Mouse (Mus musculus) G1E (cell line): Measurements from ENCODE around the gene 9430015G10Rik. TPM values are rescaled to one million over a fixed set of nuclear protein-coding genes. Genes with fewer than 3 reads are reported as not detected.
"Not testable (repeated sequence)": the region's sequence is repeated elsewhere in the genome, so short reads cannot be mapped to it uniquely, and the experiment has no call there.

Experiments used
- ATAC-seq: 2 replicates; pipeline ENCODE4 v1.8.0; 2016; ENCODE audit warnings: mild to moderate bottlenecking; ENCODE audit not compliant: insufficient number of reproducible peaks, poor library complexity, low FRiP score, severe bottlenecking; ENCODE audit errors: extremely low read depth
- DNase-seq: peaks from one replicate; pipeline ENCODE4 v3.0.0; 2012; ENCODE audit warnings: low spot score
- H3K27me3 ChIP-seq: 2 replicates; pipeline ENCODE4 v1.6.1; 2012; ENCODE audit warnings: mild to moderate bottlenecking, low read length, inconsistent platforms; ENCODE audit not compliant: insufficient read depth
- H3K36me3 ChIP-seq: replicated peaks from 2 replicates; pipeline ENCODE3; 2012; ENCODE audit warnings: mild to moderate bottlenecking, inconsistent platforms
- H3K4me1 ChIP-seq: 2 replicates; pipeline ENCODE4 v1.6.1; 2012; ENCODE audit warnings: low read depth, low read length, inconsistent platforms, mixed read lengths; ENCODE audit not compliant: insufficient read depth
- H3K4me3 ChIP-seq: 2 replicates; pipeline ENCODE4 v1.5.1; 2012; ENCODE audit warnings: low read depth, mild to moderate bottlenecking, inconsistent platforms, low read length, moderate library complexity, mixed read lengths
- H3K9me3 ChIP-seq: replicated peaks from 2 replicates; pipeline ENCODE4 v1.6.1; 2012; ENCODE audit warnings: inconsistent platforms
- CTCF ChIP-seq: IDR thresholded peaks from 2 replicates; pipeline ENCODE4 v1.5.1; 2012; ENCODE audit warnings: low read depth, low read length, inconsistent platforms, mixed read lengths
- GATA1 ChIP-seq: IDR thresholded peaks from 2 replicates; pipeline ENCODE4 v1.6.1; 2012; ENCODE audit warnings: borderline replicate concordance, low read length, inconsistent platforms, mixed read lengths
- GATA2 ChIP-seq: IDR thresholded peaks from 2 replicates; pipeline ENCODE4 v1.6.1; 2012; ENCODE audit warnings: low read depth, low read length, inconsistent platforms, borderline replicate concordance
- POLR2AphosphoS5 ChIP-seq: IDR thresholded peaks from 2 replicates; pipeline ENCODE4 v1.6.1; 2012; ENCODE audit warnings: low read depth, low read length, inconsistent platforms; ENCODE audit not compliant: insufficient replicate concordance
- TAL1 ChIP-seq: conservative IDR thresholded peaks from 2 replicates; pipeline ENCODE4 v1.6.1; 2012; ENCODE audit warnings: low read depth, low read length, inconsistent platforms, mixed read lengths
- polyA plus RNA-seq: library from polyadenylated mRNA; stranded (reverse); fragments of >175 nt; gene quantifications from 2 replicates; pipeline ENCODE4 v1.2.3, GENCODE M21; 2012
- total RNA-seq, 2 experiments: library from RNA; stranded (forward) in 1 of 2; stranded (reverse) in 1 of 2; fragments of 200-1000 nt in 1 of 2; fragments of >200 nt in 1 of 2; fragmentation: Nextera tagmentation in 1 of 2; gene quantifications; 2 replicates each; pipeline ENCODE4 v1.2.3; 2014 to 2017

Gene 9430015G10Rik
- total and polyA plus RNA-seq, 3 experiments: 13.5 to 74.6 (median 52.0) TPM

DNA sequence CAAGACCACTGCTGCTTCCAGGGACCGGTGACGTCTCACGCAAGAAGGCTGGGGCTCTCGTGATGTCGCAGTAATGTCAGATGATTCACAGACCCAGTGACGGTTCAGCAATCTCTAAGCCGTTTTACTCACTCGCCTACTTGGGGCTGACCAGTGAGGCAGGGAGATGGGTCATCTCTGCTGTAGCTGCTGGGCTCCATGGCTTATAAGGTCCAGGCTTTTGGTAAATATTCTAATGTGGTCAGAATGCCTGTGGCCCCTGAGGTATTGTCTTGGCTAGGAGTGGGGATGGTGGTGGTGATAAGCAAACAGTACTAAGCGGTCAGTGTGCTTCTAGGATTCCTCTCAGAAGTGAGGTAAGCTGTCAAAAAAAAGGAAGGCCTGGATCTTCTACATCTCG is 21.2 kb downstream of the 9430015G10Rik start:
- ATAC-seq: no peak
- H3K4me3 ChIP-seq: no peak overlapping the region
- H3K4me1 ChIP-seq: peaks cover 14% of the 10 kb centered on the region
- no peaks in the 10 kb centered on the region for H3K9me3 ChIP-seq
- H3K36me3 ChIP-seq: peaks cover 13% of the 10 kb centered on the region
- TF ChIP-seq CTCF (no peak), GATA1 (no peak), TAL1 (no peak), GATA2 (no peak), POLR2AphosphoS5 (no peak)
- H3K27me3 ChIP-seq: no peaks in the 10 kb centered on the region; the same call in 1 of the 2 replicates
- no peak for DNase-seq

DNA sequence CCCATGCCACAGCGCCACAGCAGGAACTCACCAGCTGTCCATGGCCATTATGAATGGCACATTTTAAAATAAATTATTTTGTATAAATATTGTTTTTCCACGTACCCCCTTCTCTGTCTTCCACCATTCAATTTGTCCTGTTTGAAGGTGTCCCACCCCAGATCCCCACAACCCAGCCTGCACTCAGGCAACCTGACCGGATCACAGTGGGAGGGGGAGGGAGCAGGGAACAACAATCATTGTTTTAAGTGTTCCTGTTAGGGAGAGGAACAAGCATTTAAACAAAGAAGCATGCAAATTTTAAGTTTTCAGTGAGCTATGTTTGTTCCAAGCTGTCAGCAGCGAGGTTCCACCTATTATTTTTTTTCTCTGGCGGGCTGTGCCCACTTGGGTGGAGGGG is 23.6 kb downstream of the 9430015G10Rik start:
- DNase-seq (no peak), ATAC-seq (no peak)
- Histone ChIP-seq H3K4me1 (no peaks in the 10 kb centered on the region), H3K4me3 (no peak overlapping the region), H3K9me3 (peaks cover 4% of the 10 kb centered on the region), H3K27me3 (no peaks in the 10 kb centered on the region; the same call in 1 of the 2 replicates), H3K36me3 (no peaks in the 10 kb centered on the region)
- TF ChIP-seq GATA1 (no peak), CTCF (no peak), POLR2AphosphoS5 (no peak), GATA2 (no peak), TAL1 (no peak)

DNA sequence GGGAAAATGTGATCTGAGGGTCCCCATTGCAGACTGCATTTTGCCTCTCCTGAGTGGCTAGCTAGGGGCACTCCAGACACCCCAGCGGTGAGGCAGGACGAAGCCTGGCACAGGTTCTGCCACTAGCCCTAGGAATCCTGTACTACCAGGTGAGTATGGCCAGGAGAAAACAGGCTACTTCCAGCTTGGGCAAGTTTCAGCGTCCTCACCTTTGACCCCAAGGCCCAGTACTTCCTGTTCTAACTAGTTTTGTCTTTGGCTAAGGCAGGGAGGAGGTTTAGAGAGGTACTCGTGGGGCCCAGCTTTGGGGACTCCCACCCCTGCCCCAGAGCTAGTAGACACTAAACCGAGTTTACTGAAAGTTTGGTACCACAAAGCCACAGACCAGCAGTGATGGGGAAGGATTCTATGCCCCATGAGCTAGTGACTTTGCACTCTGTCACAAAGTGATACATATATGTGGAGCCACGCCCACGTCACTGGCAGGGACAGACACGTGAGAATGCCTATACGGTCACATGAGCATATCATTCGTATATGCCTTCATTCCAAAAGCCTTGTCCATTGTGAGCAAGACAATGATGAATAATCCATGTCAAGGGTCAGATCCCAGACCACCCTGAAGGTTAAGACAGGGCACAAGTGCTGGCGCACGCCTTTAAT is 24.3 kb downstream of the 9430015G10Rik start:
- no peaks in the 10 kb centered on the region; the same call in 1 of the 2 replicates for H3K27me3 ChIP-seq
- ATAC-seq (no peak), DNase-seq (no peak)
- H3K4me1 ChIP-seq: no peaks in the 10 kb centered on the region
- no peak overlapping the region for H3K4me3 ChIP-seq
- TF ChIP-seq GATA2 (no peak), TAL1 (no peak), GATA1 (no peak), POLR2AphosphoS5 (no peak), CTCF (no peak)
- peaks cover 8% of the 10 kb centered on the region for H3K9me3 ChIP-seq
- no peaks in the 10 kb centered on the region for H3K36me3 ChIP-seq

DNA sequence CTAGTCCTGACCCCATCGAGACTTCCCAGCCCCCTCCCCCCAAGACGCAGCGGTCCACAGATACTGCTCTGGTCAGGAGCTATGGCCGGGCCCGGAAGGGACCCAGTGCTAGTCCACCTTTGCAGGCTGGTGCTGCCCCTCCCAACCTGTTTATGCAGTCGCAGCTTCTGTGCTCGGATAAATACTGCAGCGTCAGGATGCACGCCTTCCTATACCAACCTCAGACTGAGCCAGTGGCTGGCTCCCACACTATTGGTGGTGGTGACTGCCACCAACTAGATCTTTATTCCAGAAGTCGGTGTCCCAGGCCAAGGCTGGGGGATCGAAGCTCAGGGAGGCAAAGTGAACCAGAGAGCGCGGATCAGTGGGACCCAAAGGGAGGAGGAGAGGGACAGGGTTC is 25.3 kb downstream of the 9430015G10Rik start:
- Histone ChIP-seq H3K4me3 (no peak overlapping the region), H3K36me3 (no peaks in the 10 kb centered on the region), H3K9me3 (peaks cover 8% of the 10 kb centered on the region), H3K4me1 (no peaks in the 10 kb centered on the region), H3K27me3 (no peaks in the 10 kb centered on the region; the same call in 1 of the 2 replicates)
- TF ChIP-seq TAL1 (no peak), POLR2AphosphoS5 (no peak), GATA2 (no peak), CTCF (no peak), GATA1 (no peak)
- no peak for ATAC-seq
- no peak for DNase-seq

DNA sequence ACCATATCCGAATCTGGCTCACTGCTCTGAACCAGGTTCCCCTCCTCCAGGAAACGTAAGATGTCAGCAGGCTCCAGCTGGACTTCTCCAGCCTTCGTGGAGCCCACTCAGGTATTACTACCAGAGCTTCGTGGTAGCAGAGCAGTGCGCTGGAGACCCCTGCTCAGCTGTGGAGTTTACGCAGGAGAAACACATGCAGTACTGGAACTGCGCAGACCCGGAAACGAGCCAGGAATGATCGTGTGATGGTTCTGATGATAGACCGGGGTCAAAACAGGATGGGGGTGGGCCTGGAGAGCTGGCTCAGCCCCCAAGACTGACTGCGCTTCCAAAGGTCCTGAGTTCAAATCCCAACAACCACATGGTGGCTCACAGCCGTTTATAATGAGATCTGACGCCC is 26.0 kb downstream of the 9430015G10Rik start:
- no peak for DNase-seq
- Histone ChIP-seq H3K27me3 (no peaks in the 10 kb centered on the region; the same call in 1 of the 2 replicates), H3K36me3 (no peaks in the 10 kb centered on the region), H3K9me3 (peaks cover 8% of the 10 kb centered on the region), H3K4me1 (no peaks in the 10 kb centered on the region), H3K4me3 (no peak overlapping the region)
- no peak for TF ChIP-seq GATA2
- no peak for TF ChIP-seq GATA1
- TF ChIP-seq TAL1: no peak
- TF ChIP-seq CTCF: no peak
- TF ChIP-seq POLR2AphosphoS5: no peak
- no peak for ATAC-seq

DNA sequence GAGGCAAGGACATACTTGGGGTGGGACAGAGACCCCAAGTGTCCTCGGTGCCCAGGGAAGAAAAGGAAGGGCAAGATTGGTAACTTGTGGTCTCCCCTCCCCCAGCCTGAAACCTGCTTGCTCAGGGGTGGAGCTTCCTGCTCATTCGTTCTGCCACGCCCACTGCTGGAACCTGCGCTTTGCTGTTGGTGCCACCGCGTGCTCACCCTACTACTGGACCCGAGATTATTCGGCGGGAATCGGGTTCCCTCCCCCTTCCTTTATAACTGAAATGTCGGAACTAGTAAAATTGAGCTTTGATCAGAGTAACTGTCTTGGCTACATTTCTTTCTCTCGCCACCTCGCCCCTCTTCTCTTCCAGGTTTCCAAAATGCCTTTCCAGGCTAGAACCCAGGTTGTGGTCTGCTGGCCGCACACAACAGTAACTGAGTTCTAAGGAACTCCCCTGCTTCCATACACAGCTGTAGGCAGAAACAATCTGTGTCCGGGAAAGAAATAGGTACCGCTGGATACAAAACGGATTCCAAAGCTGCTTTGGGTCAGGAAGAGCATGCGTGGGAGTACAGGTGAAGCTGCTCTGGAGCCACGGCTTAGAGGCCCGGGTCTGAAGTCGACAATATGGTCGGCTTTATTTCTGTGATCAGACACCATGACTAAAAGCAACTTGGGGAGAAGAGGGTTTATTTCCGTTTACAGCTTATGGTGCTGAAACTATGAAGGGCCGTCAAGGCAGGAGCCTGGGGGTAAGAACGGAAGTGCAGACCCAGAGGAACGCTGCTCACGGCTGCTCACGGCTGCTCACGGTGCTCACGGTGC is 26.7 kb downstream of the 9430015G10Rik start:
- TF ChIP-seq GATA1: no peak
- no peak for TF ChIP-seq CTCF
- TF ChIP-seq TAL1: no peak
- TF ChIP-seq GATA2: no peak
- no peaks in the 10 kb centered on the region for H3K4me1 ChIP-seq
- ATAC-seq: no peak
- H3K9me3 ChIP-seq: peaks cover 8% of the 10 kb centered on the region
- H3K4me3 ChIP-seq: no peak overlapping the region
- H3K36me3 ChIP-seq: no peaks in the 10 kb centered on the region
- no peak for DNase-seq
- no peaks in the 10 kb centered on the region for H3K27me3 ChIP-seq

DNA sequence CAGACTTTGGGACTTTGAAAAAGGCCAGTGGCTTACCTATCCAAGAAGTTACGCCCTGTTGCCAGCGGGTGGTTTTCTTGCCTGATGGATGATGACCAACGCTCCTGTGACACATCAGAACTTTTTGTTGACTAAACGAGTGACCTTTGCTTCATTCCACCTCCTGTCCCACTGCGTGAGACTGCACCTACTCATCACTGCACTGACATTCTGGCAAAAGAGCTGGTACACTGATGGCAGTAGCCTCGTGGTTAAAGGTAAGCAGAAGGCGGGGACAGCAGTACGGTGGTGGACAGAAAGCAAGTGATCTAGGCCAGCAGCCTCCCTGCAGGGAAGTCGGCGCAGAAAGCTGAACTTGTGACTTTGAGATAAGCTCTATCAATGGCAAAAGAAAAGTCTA is 41.1 kb downstream of the 9430015G10Rik start:
- not testable (repeated sequence) for DNase-seq, H3K4me3 ChIP-seq, H3K27me3 ChIP-seq, ATAC-seq, H3K36me3 ChIP-seq, H3K4me1 ChIP-seq
- peaks cover 12% of the 10 kb centered on the region for H3K9me3 ChIP-seq
